Mouse (Mus musculus) layer of hippocampus, adult 9-11 months (tissue): ENCODE results near the gene Noxo1.
A peak's percentile ranks its signal among the peaks of the same experiment; 100 is the strongest.
"Not testable (repeated sequence)": the region's sequence is repeated elsewhere in the genome, so short reads cannot be mapped to it uniquely, and the experiment has no call there.

ENCODE experiments used
- DNase-seq: peaks from one replicate; pipeline ENCODE4 v3.0.0; 2022

The Noxo1 gene

GRCm38 (mm10) chr17:24696011-24696697 is at the start of gene Noxo1, which contains the start of gene Gfer:
Noxo1 (plus strand) TSS chr17:24696234.
Gfer (minus strand) TSS chr17:24696156.
- DNase-seq = peak; percentile 83

DNA sequence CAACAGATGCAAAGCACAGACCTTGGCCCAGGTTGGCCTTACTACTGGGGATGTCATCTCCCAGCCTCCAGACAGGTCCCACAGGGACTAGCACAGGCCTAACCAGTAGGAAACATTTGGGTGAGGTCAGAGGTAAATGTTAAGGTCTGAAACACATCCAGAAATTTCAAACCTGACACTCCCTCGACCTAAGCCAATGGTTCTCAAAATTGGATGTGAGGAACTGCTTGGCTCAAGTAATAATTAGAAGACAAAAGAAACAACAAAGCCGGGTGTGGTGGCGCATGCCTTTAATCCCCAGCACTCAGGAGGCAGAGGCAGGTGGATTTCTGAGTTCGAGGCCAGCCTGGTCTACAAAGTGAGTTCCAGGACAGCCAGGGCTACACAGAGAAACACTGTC is 49.7 kb upstream of the Noxo1 start:
- no peak for DNase-seq

DNA sequence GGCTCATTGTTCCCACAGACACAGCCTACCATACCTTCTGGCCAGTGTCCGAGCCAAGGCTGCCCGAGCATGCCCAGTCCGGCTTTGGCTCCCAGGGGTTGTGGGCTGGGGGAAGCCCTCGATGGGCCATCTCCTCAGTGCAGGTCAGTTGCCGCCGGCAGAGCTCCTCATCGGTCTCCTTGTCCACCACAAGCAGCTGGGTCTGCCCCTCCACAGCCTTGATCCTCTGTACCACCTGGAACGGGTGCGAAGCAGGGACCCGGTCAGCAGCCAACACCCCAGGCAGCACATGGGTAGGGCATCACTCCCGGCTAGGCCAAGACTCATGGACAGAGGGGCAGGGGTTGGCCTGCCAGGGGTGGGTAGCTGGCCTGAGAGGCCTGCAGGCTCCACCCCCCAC is 48.5 kb upstream of the Noxo1 start:
- DNase-seq = no peak

DNA sequence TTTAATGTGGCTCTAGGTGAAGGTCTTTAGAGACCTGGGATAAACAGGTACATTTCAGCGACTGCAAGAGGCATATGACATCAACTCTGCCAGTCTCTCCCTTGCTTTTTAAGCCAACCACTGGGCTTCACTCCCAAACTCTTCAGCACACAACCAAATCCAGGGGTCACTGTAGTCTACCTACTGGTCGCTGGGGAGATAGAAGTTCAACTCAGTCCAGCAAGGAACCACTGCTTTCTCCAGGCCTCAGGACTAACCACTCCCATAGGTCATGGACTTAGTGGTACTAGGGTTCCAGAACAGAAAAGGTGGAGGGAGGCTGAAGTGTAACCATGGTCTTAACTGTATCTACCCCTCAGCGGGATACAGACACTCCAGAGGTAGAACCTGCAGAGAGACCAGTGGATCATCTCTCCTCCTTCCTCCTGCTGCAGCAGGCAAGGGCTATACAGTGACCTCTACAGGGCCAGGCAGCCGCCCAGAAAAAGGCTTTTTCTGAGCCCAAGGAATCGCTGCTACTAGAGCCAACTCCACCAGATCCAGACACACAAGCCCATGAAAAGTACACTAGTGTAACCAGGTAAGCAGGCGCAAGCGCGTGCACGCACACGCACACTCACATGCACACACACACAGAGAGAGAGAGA is 47.2 kb upstream of the Noxo1 start:
- no peak for DNase-seq

GRCm38 (mm10) chr17:24649581-24650069 is 46.4 kb upstream of the Noxo1 start:
- DNase-seq = no peak

GRCm38 (mm10) chr17:24650070-24650616 is 45.9 kb upstream of the Noxo1 start, which contains the start of gene Slc9a3r2:
Slc9a3r2 (minus strand) TSS chr17:24650327.
- DNase-seq = no peak

DNA sequence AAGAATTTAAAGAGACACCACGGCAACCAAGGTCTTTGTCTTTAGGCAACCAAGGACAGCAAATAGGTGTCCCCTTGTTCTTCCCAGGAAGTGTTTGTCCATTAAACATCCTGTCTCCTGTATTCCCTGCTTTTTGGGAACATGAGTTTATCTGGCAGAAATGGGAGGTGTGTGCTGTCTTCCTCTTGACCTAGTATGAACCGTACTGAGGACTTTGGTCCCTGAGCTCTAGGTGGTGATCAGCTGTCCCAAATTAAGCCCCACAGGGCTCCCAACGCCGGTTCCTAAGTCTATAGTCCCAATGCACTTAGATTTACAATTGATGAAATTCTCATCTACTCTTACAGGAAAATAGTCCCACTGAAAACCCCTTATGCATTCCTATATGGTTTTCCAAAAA is 45.3 kb upstream of the Noxo1 start:
- DNase-seq = no peak

- no peak for DNase-seq
These were observed 44.2 kb upstream of the Noxo1 start for GRCm38 (mm10) chr17:24651835-24652234.

DNA sequence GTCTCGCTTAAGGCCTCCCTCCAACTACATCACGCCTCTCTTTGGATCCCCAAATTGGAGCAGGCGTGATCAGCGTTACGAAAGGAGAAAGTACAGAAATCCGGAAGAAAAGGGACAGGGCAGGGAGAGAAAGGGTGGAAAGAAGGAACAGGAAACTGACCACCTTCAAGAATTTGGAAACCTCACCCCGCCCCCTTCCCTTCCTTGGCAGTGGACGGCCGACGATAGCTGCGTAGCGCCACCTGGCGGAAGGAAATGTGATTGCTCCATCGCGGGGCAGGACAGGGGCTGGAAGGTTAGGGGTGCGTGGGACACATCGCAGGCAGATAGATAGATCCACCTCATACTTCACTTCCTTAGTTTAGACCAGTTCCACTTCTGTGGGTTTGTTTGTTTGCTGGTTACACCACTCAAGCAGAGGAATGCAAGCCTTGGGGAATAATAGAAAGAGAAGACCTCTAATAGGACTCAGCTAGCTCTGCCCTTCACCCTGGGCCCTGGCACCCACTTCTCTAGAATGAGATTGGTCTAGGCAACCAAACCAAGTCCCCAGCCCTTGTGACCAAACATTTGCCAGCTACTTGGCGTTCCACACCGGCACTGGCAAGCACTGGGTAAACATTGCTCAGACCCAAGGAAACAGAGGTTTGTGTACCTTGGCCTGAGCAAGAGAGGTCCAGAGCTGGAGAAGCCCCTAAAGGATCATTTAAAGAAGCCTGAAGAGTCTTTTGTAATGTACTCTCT is 41.9 kb upstream of the Noxo1 start:
- DNase-seq = no peak

DNA sequence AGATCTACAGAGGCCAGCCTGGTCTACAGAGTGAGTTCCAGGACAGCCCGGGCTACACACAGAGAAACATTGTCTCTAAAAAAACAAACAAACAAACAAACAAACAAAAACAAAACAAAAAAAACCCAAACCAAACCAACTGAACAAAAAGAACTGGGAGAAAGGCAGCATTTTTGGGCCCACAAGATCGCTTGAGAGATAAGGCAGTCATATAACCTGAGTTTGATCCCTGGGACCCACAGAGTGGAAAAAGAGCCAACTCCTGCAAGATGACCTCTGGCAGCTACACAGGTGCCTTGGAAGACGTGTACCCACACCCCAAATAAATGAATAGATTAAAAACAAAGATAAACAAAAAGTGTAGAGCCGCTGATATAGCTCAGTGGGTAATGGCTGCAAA is 41.1 kb upstream of the Noxo1 start:
- DNase-seq = no peak

DNA sequence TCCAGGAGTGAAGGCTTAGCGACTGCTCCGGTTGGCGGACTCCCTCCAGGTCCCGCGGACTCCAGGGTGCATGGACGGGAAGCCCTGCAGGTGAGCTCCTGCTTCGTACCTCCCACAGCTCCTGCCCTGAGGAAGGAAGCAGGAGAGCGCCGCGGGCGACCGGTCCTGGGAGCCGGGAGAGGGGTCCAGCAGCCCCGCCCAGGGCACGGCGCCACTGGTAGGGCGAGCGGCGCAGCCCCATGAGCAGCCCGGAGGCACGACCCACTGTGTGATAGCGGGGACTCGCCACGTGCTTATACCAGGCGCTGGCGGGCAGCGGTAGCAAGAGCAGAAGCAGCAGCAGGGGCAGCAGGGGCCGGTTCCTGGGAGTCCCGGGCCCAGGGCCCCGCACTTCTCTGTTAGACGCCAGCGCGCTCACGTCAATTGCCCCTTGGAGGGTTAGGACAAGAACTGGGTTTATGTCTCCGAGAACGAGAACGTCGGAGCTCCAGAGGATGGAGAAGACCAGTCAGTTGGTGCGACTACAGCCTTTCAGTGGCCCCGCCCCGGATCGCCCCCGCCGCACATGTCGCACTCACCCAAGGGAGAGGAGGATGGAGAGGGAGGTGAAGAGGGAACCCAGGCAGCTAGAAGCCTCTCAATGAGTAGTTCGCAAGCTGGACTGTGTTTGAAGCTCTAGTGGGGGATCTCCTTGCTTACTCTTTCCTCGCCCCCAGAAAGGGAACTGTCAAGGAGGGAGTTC is 37.8 kb upstream of the Noxo1 start, which contains the start of gene Npw:
Gene Npw, minus strand, starts transcription at position 441 of the 742 bp plus-strand sequence.
- DNase-seq = no peak

- not testable (repeated sequence) for DNase-seq
These were observed 29.0 kb upstream of the Noxo1 start for GRCm38 (mm10) chr17:24667011-24667410.

- no peak for DNase-seq
These were observed 28.6 kb upstream of the Noxo1 start for GRCm38 (mm10) chr17:24667416-24667815.

DNA sequence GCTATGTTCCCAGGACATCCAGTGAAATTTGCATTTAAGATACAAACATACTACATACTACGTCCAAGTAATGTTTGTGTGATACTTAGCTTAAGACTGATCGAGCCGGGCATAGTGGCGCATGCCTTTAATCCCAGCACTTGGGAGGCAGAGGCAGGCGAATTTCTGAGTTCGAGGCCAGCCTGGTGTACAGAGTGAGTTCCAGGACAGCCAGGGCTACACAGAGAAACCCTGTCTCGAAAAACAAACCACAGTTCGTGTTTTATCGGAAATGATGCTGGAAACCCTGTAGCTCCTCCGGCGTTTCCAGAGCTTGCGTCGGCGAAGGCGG is 26.9 kb upstream of the Noxo1 start:
- DNase-seq = not testable (repeated sequence)

- DNase-seq = peak; percentile 95
These were observed 26.3 kb upstream of the Noxo1 start, which contains the start of gene Zfp598 for GRCm38 (mm10) chr17:24669545-24670245. Zfp598 (plus strand) TSS chr17:24669687.

GRCm38 (mm10) chr17:24670246-24670844 is 25.7 kb upstream of the Noxo1 start:
- no peak for DNase-seq

GRCm38 (mm10) chr17:24671346-24671745 is 24.7 kb upstream of the Noxo1 start:
- no peak for DNase-seq

- DNase-seq = no peak
These were observed 23.9 kb upstream of the Noxo1 start for GRCm38 (mm10) chr17:24672141-24672540.

GRCm38 (mm10) chr17:24674277-24674676 is 21.8 kb upstream of the Noxo1 start:
- no peak for DNase-seq

- DNase-seq = no peak
These were observed 19.8 kb upstream of the Noxo1 start for GRCm38 (mm10) chr17:24676187-24676586.

DNA sequence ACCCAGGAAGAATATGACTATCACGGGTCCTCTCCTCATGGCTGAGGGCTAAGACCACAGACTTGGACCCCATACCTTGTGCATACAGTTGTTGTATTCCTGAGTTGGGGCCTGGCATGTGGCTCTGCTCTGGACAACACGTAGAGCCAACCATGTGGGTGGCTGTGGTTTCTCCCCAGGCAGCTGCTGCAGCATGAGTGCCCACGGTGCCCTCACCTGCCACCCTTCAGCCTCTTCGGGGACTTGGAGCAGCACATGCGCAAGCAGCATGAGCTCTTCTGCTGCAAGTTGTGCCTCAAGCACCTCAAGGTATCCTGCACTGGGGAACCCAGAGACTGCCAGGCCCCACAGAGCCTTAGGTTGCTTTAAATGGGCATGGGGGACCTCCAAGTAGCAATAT is 19.2 kb upstream of the Noxo1 start:
- no peak for DNase-seq
